Comparison of ENCODE assay signal across 29 mouse cellular contexts in genomic region chr5:131239813-131240212, GRCm38 (mm10).
A peak's percentile ranks its signal among the peaks of the same experiment; 100 is the strongest.
DNase-seq lines count a peak whose midpoint lies in the region; ATAC-seq and TF ChIP-seq lines count a peak whose summit lies in the region.
"Had no signal": no experiment of that assay in that cellular context is flagged by ENCODE, and none has a peak within 500 bp of the region (broad histone marks: within the 10 kb centered on the region; RNA-seq: fewer than 3 reads in every experiment).

No protein-coding gene starts in this region.

- in situ Hi-C loops in Patski (cut with MboI; ENCODE audit: low pct_unique_long_range_greater_than_20kb), result no loop called here

- no peaks in the 10 kb centered on the region for H3K9me3 ChIP-seq in hindbrain, postnatal 0 days (ENCODE audit: low read length)
- H3K9me3 ChIP-seq in hindbrain, embryonic 13.5 days, result no peaks in the 10 kb centered on the region
- H3K9me3 ChIP-seq in midbrain, postnatal 0 days (ENCODE audit: low read length), result no peaks in the 10 kb centered on the region
- H3K9me3 ChIP-seq in midbrain, embryonic 13.5 days, result no peaks in the 10 kb centered on the region
- H3K9me3 ChIP-seq: hindbrain, embryonic 12.5 days; limb, embryonic 10.5 days; limb, embryonic 15.5 days; midbrain, embryonic 10.5 days; neural tube, embryonic 12.5 days had no signal

- H3K4me1 ChIP-seq in hindbrain, postnatal 0 days (ENCODE audit: insufficient read depth, low read length), result no peaks in the 10 kb centered on the region
- no peaks in the 10 kb centered on the region for H3K4me1 ChIP-seq in hindbrain, embryonic 13.5 days (replicated peaks)
- H3K4me1 ChIP-seq in midbrain, postnatal 0 days (ENCODE audit: insufficient read depth, low read length), result no peaks in the 10 kb centered on the region
- H3K4me1 ChIP-seq in midbrain, embryonic 13.5 days (replicated peaks), result no peaks in the 10 kb centered on the region
- H3K4me1 ChIP-seq: hindbrain, embryonic 12.5 days; limb, embryonic 15.5 days; midbrain, embryonic 10.5 days; neural tube, embryonic 12.5 days had no signal

- TF ChIP-seq CTCF in hindbrain, postnatal 0 days (IDR thresholded peaks at IDR 0.05; ENCODE audit: low read depth), result 0 out of 2 replicates have a peak, but pooled peaks have one; percentile 1
- TF ChIP-seq CTCF in midbrain, postnatal 0 days (IDR thresholded peaks at IDR 0.05), result peak; percentile 25; the same call in 1 of the 2 replicates
- TF ChIP-seq CTCF in Patski (IDR thresholded peaks at IDR 0.05), result peak; percentile 24

- DNase-seq in hindbrain, postnatal 0 days (ENCODE audit: low spot score), result no peak
- no peak for DNase-seq in midbrain, postnatal 0 days (ENCODE audit: low spot score)
- no peak for DNase-seq in Patski (ENCODE audit: low read depth, low spot score)
- no peak for DNase-seq in adrenal gland, postnatal 36 days
- DNase-seq in adipocyte (ENCODE audit: low spot score), result no peak
- DNase-seq: adrenal gland, postnatal 25 days; B cell, adult 2 months; cerebellum, adult 2 months; cerebellum, postnatal 14 days; gastrocnemius, postnatal 36 days; heart, postnatal 36 days; kidney, adult 18-20 months; kidney, postnatal 4 days; lung, adult 2 months; lung, postnatal 14 days; right cerebral cortex, postnatal 4 days; thymus, postnatal 4 days had no signal

- no peak overlapping the region for H3K4me2 ChIP-seq in hindbrain, postnatal 0 days (ENCODE audit: low read depth, low read length)
- H3K4me2 ChIP-seq in hindbrain, embryonic 13.5 days, result no peak overlapping the region
- H3K4me2 ChIP-seq in midbrain, postnatal 0 days (ENCODE audit: low read depth, low read length, poor library complexity, severe bottlenecking), result no peak overlapping the region
- no peak overlapping the region for H3K4me2 ChIP-seq in midbrain, embryonic 13.5 days (replicated peaks)
- H3K4me2 ChIP-seq: heart, embryonic 11.5 days; hindbrain, embryonic 12.5 days; limb, embryonic 15.5 days; neural tube, embryonic 12.5 days had no signal

- H3K27me3 ChIP-seq in hindbrain, postnatal 0 days (ENCODE audit: insufficient read depth, low read length), result no peaks in the 10 kb centered on the region
- no peaks in the 10 kb centered on the region for H3K27me3 ChIP-seq in hindbrain, embryonic 13.5 days
- H3K27me3 ChIP-seq in midbrain, postnatal 0 days (ENCODE audit: insufficient read depth, low read length), result no peaks in the 10 kb centered on the region
- no peaks in the 10 kb centered on the region for H3K27me3 ChIP-seq in midbrain, embryonic 13.5 days
- no peaks in the 10 kb centered on the region for H3K27me3 ChIP-seq in Patski
- H3K27me3 ChIP-seq: hindbrain, embryonic 12.5 days; limb, embryonic 15.5 days; neural tube, embryonic 12.5 days had no signal

- H3K4me3 ChIP-seq in hindbrain, postnatal 0 days (ENCODE audit: low read length), result no peak overlapping the region
- no peak overlapping the region for H3K4me3 ChIP-seq in hindbrain, embryonic 13.5 days
- no peak overlapping the region for H3K4me3 ChIP-seq in midbrain, postnatal 0 days (ENCODE audit: low read depth, low read length)
- no peak overlapping the region for H3K4me3 ChIP-seq in midbrain, embryonic 13.5 days (replicated peaks)
- H3K4me3 ChIP-seq: hindbrain, embryonic 12.5 days; limb, embryonic 10.5 days; limb, embryonic 15.5 days; midbrain, embryonic 10.5 days; myocyte; neural tube, embryonic 12.5 days had no signal

- H3K36me3 ChIP-seq in hindbrain, postnatal 0 days (ENCODE audit: insufficient read depth, low read length), result no peaks in the 10 kb centered on the region
- no peaks in the 10 kb centered on the region for H3K36me3 ChIP-seq in hindbrain, embryonic 13.5 days
- no peaks in the 10 kb centered on the region for H3K36me3 ChIP-seq in midbrain, postnatal 0 days (ENCODE audit: insufficient read depth, low read length)
- no peaks in the 10 kb centered on the region for H3K36me3 ChIP-seq in midbrain, embryonic 13.5 days
- H3K36me3 ChIP-seq: hindbrain, embryonic 12.5 days; limb, embryonic 10.5 days; limb, embryonic 15.5 days; midbrain, embryonic 10.5 days; neural tube, embryonic 12.5 days had no signal

- no peak overlapping the region for H3K27ac ChIP-seq in hindbrain, postnatal 0 days
- no peak overlapping the region for H3K27ac ChIP-seq in hindbrain, embryonic 13.5 days
- H3K27ac ChIP-seq in midbrain, postnatal 0 days (ENCODE audit: low read depth, low read length), result no peak overlapping the region
- H3K27ac ChIP-seq in midbrain, embryonic 13.5 days, result no peak overlapping the region
- H3K27ac ChIP-seq: hindbrain, embryonic 12.5 days; limb, embryonic 10.5 days; limb, embryonic 15.5 days; liver, embryonic 14.5 days; midbrain, embryonic 10.5 days; neural tube, embryonic 12.5 days had no signal

- POLR2A ChIA-PET in Patski (lab: Charles Lee), result no interaction called here

- ATAC-seq in hindbrain, postnatal 0 days, result no peak
- no peak for ATAC-seq in hindbrain, embryonic 13.5 days (ENCODE audit: low FRiP score)
- ATAC-seq in midbrain, postnatal 0 days (ENCODE audit: low FRiP score), result no peak
- ATAC-seq in midbrain, embryonic 13.5 days, result no peak
- ATAC-seq in Patski, result no peak
- ATAC-seq: forebrain, embryonic 14.5 days; midbrain, embryonic 16.5 days had no signal

- 97% methylated on average over 3 of the region's 3 CpGs for WGBS in hindbrain, postnatal 0 days
- WGBS in hindbrain, embryonic 13.5 days, result 98% methylated on average over 3 of the region's 3 CpGs
- WGBS in midbrain, postnatal 0 days, result 96% methylated on average over 3 of the region's 3 CpGs
- 95% methylated on average over 3 of the region's 3 CpGs for WGBS in midbrain, embryonic 13.5 days

- CTCF ChIA-PET in Patski (lab: Charles Lee), result no interaction called here

- H3K9ac ChIP-seq in hindbrain, postnatal 0 days (replicated peaks; ENCODE audit: low read length), result no peak overlapping the region
- no peak overlapping the region for H3K9ac ChIP-seq in hindbrain, embryonic 13.5 days
- H3K9ac ChIP-seq in midbrain, postnatal 0 days (replicated peaks; ENCODE audit: low read length, poor library complexity, severe bottlenecking), result no peak overlapping the region
- H3K9ac ChIP-seq in midbrain, embryonic 13.5 days (replicated peaks), result no peak overlapping the region
- H3K9ac ChIP-seq: hindbrain, embryonic 12.5 days; limb, embryonic 15.5 days; liver, embryonic 14.5 days; neural tube, embryonic 12.5 days had no signal
